Mouse (Mus musculus): ENCODE data around the gene Izumo3.
"Not testable (repeated sequence)": the region's sequence is repeated elsewhere in the genome, so short reads cannot be mapped to it uniquely, and the experiment has no call there.

The Izumo3 gene

DNA sequence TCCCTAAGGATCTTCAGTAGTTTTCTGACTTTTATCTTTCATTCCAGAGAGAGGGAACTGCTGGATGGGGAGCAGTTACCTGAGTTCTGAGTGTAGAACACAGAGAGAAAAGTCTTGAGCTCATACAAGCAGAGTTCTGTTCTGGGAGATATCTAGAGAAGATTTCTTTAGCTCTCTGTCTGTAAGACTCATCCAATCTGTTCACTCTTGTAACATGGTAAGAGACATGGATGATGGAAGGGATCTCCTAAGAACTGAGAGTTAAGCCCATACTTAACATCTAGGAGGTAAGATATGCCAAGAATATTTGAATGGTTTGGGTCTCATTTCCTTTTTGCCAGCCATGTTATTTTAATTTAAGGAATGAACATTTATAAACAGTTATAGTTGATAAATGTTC is at the start of gene Izumo3:
TSS of gene Izumo3 (minus strand) at position 101 of the 400 bp plus-strand sequence.
- no peak for DNase-seq (ENCODE audit: low read depth, low spot score)

DNA sequence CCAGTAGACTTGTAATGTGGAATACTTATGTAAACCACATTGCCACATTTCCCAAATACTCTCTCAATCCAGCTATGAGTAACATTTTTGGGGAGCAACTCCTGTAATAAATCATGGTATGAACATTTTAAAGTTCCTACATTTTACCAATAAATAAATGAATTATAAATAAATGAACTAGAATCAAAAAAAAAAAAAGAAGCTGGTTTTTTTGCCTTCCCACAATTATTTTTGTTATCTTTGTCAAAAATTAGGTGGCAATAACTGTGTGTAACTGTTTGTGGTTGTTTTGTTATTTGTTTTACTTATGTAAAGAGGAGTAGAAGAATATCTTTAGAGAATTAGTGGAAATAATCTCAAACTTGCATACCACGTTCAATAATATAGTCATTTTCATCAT is 44.6 kb upstream of the Izumo3 start, which contains the start of gene Gm12666:
TSS of gene Gm12666 (minus strand) at position 101 of the 400 bp plus-strand sequence.
- DNase-seq (ENCODE audit: low read depth, low spot score) = not testable (repeated sequence)

DNA sequence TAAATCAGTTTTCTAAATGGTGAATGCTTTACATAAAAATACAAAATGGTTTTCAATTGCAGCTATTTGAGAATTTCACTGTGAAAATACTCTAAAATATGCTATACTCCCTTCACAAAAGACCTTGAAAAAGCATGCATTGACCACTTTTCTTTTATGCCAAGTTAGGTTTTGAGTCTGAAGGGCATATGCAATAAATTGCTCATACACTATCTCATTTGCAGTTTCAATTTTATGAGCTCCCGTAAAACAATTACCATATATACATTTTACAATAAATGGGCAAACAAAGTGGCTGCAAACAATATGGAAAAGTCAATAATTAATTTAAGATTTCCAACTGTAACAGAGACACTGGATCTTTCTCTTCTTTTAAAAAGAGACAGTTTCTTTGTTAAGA is 5.6 kb upstream of the Izumo3 start:
- DNase-seq (ENCODE audit: low read depth, low spot score) = no peak

- no peak for DNase-seq (ENCODE audit: low read depth, low spot score)
Observed at GRCm38 (mm10) chr4:92111390-92111988, 35.5 kb downstream of the Izumo3 start.

DNA sequence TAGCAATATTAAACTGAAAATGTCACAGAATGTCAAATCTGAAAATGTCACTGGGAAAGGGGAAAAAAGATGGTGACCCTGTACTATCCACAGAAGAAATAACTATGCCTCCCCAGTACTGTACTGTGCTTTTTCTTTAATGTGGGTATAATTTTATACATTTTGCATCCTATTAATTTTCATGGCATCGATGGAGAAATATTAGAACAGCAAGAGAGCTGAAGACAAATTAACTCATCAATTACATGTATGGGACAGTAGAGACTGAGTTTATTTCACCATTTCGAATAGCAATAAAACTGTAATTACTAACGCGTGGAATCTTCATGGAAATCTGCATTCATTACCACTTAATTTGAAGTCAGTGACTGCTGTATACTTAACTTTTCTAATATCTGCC is 49.6 kb downstream of the Izumo3 start:
- DNase-seq (ENCODE audit: low read depth, low spot score) = no peak

DNA sequence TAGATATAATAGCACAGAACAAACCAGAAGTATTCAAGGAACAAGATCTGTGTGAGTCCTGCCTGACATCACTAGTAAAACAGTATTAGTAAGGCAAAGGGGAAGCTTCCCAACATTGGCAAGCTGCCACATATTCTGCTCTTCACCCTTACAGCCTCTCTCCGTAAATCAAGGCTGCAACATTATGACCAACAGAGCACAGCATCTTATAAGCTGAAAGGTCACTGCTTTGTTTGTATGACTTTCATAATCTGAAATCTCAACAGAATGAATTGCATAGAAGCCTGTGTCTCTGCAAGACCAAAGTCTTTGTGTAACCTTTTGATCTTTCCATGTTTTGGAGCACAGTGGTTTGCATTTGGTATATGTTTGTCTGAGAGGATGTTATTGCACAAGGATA is 51.1 kb downstream of the Izumo3 start:
- DNase-seq (ENCODE audit: low read depth, low spot score) = peak; percentile 5

All from 3T3-L1 (cell line).